Mouse (Mus musculus) testis, adult 2 months (tissue): ENCODE measurements around the gene Tmem54.

ENCODE experiments used
- CTCF ChIP-seq: fragments of 200-500 bp; IDR thresholded peaks from 2 replicates; pipeline ENCODE4 v1.5.1; 2012; ENCODE audit warnings: low read depth, mild to moderate bottlenecking, inconsistent platforms, low read length, moderate library complexity; ENCODE audit not compliant: control insufficient read depth, insufficient read depth, insufficient replicate concordance
- POLR2A ChIP-seq: fragments of 200-500 bp; IDR thresholded peaks from 2 replicates; pipeline ENCODE4 v1.6.1; 2012; ENCODE audit warnings: low read depth, mild to moderate bottlenecking, inconsistent platforms, low read length, moderate library complexity; ENCODE audit not compliant: control insufficient read depth

- TF ChIP-seq POLR2A (no peak), CTCF (no peak)
These were observed 36.5 kb upstream of the Tmem54 start for GRCm38 (mm10) chr4:129068848-129069247.
